Mouse (Mus musculus) embryonic facial prominence, embryonic 10.5 days (tissue): ENCODE data around the gene Abhd2. TPM values are rescaled to one million over a fixed set of nuclear protein-coding genes. Genes with fewer than 3 reads are reported as not detected.
A peak's percentile ranks its signal among the peaks of the same experiment; 100 is the strongest.

Source experiments
- DNase-seq: peaks from one replicate; pipeline ENCODE4 v3.0.0-alpha.2; 2017; ENCODE audit warnings: low spot score
- H3K27ac ChIP-seq: fragments of 300-500 bp; sonication (generic); replicated peaks from 2 replicates; pipeline ENCODE4 v1.5.1; 2016; ENCODE audit warnings: mild to moderate bottlenecking
- H3K27me3 ChIP-seq: fragments of 300-500 bp; sonication (generic); replicated peaks from 2 replicates; pipeline ENCODE4 v1.6.1; 2016; ENCODE audit warnings: low read depth, mild to moderate bottlenecking; ENCODE audit not compliant: poor library complexity, severe bottlenecking
- H3K36me3 ChIP-seq: fragments of 300-500 bp; sonication (generic); replicated peaks from 2 replicates; pipeline ENCODE4 v1.6.1; 2016; ENCODE audit warnings: mild to moderate bottlenecking, moderate library complexity
- H3K4me1 ChIP-seq: fragments of 300-500 bp; sonication (generic); 2 replicates; pipeline ENCODE4 v1.6.1; 2016
- H3K4me3 ChIP-seq: fragments of 300-500 bp; sonication (generic); 2 replicates; pipeline ENCODE4 v1.5.1; 2016; ENCODE audit warnings: mild to moderate bottlenecking, moderate library complexity
- H3K9me3 ChIP-seq: fragments of 300-500 bp; sonication (generic); 2 replicates; pipeline ENCODE4 v1.6.1; 2016; ENCODE audit warnings: mild to moderate bottlenecking
- WGBS: fragments of 180-500 bp; shearing (Covaris S2); methylation state at CpG from one replicate; pipeline ENCODE4 v1.1.7; 2016; 5-methylcytosine and 5-hydroxymethylcytosine counted together
- polyA plus RNA-seq: library from polyadenylated mRNA; unstranded; fragments of >200 nt; fragmentation: Nextera tagmentation; extraction: Ambion mirVana; gene quantifications from 2 replicates; pipeline ENCODE4 v1.2.1, GENCODE M21; 2016

The Abhd2 gene
- polyA plus RNA-seq, 1 experiment from 2014 or later, result 8.7 TPM

GRCm38 (mm10) chr7:79302145-79302544, 29.1 kb downstream of the Abhd2 start:
- WGBS, result 89% methylated on average over 6 of the region's 6 CpGs
- Histone ChIP-seq H3K36me3 (peaks cover 45% of the 10 kb centered on the region), H3K4me3 (no peak overlapping the region), H3K27ac (no peak overlapping the region), H3K4me1 (peaks cover 42% of the 10 kb centered on the region), H3K9me3 (no peaks in the 10 kb centered on the region), H3K27me3 (no peaks in the 10 kb centered on the region)
- DNase-seq, result no peak

- Histone ChIP-seq H3K27ac (no peak overlapping the region), H3K4me3 (no peak overlapping the region), H3K9me3 (no peaks in the 10 kb centered on the region), H3K4me1 (peaks cover 42% of the 10 kb centered on the region), H3K36me3 (peaks cover 41% of the 10 kb centered on the region), H3K27me3 (no peaks in the 10 kb centered on the region)
- DNase-seq, result no peak
- 93% methylated on average over 2 of the region's 2 CpGs for WGBS
These were observed 29.6 kb downstream of the Abhd2 start for GRCm38 (mm10) chr7:79302586-79302985.

GRCm38 (mm10) chr7:79303183-79303761, 30.3 kb downstream of the Abhd2 start:
- Histone ChIP-seq H3K9me3 (no peaks in the 10 kb centered on the region), H3K4me3 (no peak overlapping the region), H3K4me1 (peaks cover 42% of the 10 kb centered on the region), H3K27ac (no peak overlapping the region), H3K36me3 (peaks cover 34% of the 10 kb centered on the region), H3K27me3 (no peaks in the 10 kb centered on the region)
- WGBS, result 76% methylated on average over 6 of the region's 6 CpGs
- no peak for DNase-seq

GRCm38 (mm10) chr7:79308455-79309030, 35.5 kb downstream of the Abhd2 start:
- no peak overlapping the region for H3K4me3 ChIP-seq
- H3K4me1 ChIP-seq, result peaks cover 52% of the 10 kb centered on the region
- 77% methylated on average over 8 of the region's 8 CpGs for WGBS
- H3K36me3 ChIP-seq, result peaks cover 13% of the 10 kb centered on the region
- H3K27ac ChIP-seq, result no peak overlapping the region
- H3K9me3 ChIP-seq, result no peaks in the 10 kb centered on the region
- H3K27me3 ChIP-seq, result no peaks in the 10 kb centered on the region
- DNase-seq, result no peak

- no peaks in the 10 kb centered on the region for H3K27me3 ChIP-seq
- H3K4me1 ChIP-seq, result peaks cover 59% of the 10 kb centered on the region
- DNase-seq, result peak; percentile 27
- WGBS, result 55% methylated on average over 19 of the region's 19 CpGs
- H3K27ac ChIP-seq, result peak overlapping the region; percentile 69
- no peaks in the 10 kb centered on the region for H3K9me3 ChIP-seq
- H3K4me3 ChIP-seq, result peak overlapping the region; percentile 21; the same call in 1 of the 2 replicates
- peaks cover 7% of the 10 kb centered on the region for H3K36me3 ChIP-seq
These were observed 36.5 kb downstream of the Abhd2 start for GRCm38 (mm10) chr7:79309247-79310190.

GRCm38 (mm10) chr7:79310191-79310555, 37.2 kb downstream of the Abhd2 start:
- H3K27ac ChIP-seq, result peak overlapping the region; percentile 54; the same call in 1 of the 2 replicates
- no peaks in the 10 kb centered on the region for H3K27me3 ChIP-seq
- 45% methylated on average over 1 of the region's 1 CpGs for WGBS
- no peak overlapping the region for H3K4me3 ChIP-seq
- no peaks in the 10 kb centered on the region for H3K9me3 ChIP-seq
- peaks cover under 1% of the 10 kb centered on the region; the same call in 1 of the 2 replicates for H3K36me3 ChIP-seq
- H3K4me1 ChIP-seq, result peaks cover 66% of the 10 kb centered on the region
- no peak for DNase-seq

- Histone ChIP-seq H3K4me1 (peaks cover 79% of the 10 kb centered on the region), H3K27ac (0 out of 2 replicates have a peak overlapping the region, but pooled peaks have one; percentile 44), H3K27me3 (no peaks in the 10 kb centered on the region), H3K9me3 (no peaks in the 10 kb centered on the region), H3K36me3 (no peaks in the 10 kb centered on the region; the same call in 1 of the 2 replicates), H3K4me3 (no peak overlapping the region)
- WGBS, result 89% methylated on average over 5 of the region's 5 CpGs
- DNase-seq, result no peak
These were observed 38.5 kb downstream of the Abhd2 start for GRCm38 (mm10) chr7:79311420-79311988.

GRCm38 (mm10) chr7:79312246-79312645, 39.2 kb downstream of the Abhd2 start:
- Histone ChIP-seq H3K36me3 (no peaks in the 10 kb centered on the region), H3K27me3 (no peaks in the 10 kb centered on the region), H3K4me1 (peaks cover 87% of the 10 kb centered on the region), H3K9me3 (no peaks in the 10 kb centered on the region), H3K4me3 (no peak overlapping the region), H3K27ac (peak overlapping the region; percentile 78)
- WGBS, result 58% methylated on average over 8 of the region's 8 CpGs
- DNase-seq, result no peak

- H3K36me3 ChIP-seq, result no peaks in the 10 kb centered on the region
- 61% methylated on average over 12 of the region's 12 CpGs for WGBS
- peak; percentile 21 for DNase-seq
- H3K27me3 ChIP-seq, result no peaks in the 10 kb centered on the region
- no peak overlapping the region for H3K4me3 ChIP-seq
- no peaks in the 10 kb centered on the region for H3K9me3 ChIP-seq
- peak overlapping the region; percentile 66; the same call in 1 of the 2 replicates for H3K27ac ChIP-seq
- peaks cover 97% of the 10 kb centered on the region for H3K4me1 ChIP-seq
These were observed 40.6 kb downstream of the Abhd2 start for GRCm38 (mm10) chr7:79313519-79314059.

GRCm38 (mm10) chr7:79314517-79314916, 41.5 kb downstream of the Abhd2 start:
- peak overlapping the region; percentile 66 for H3K27ac ChIP-seq
- 55% methylated on average over 5 of the region's 5 CpGs for WGBS
- H3K36me3 ChIP-seq, result no peaks in the 10 kb centered on the region
- peaks cover 89% of the 10 kb centered on the region for H3K4me1 ChIP-seq
- H3K27me3 ChIP-seq, result no peaks in the 10 kb centered on the region
- no peak overlapping the region for H3K4me3 ChIP-seq
- DNase-seq, result no peak
- H3K9me3 ChIP-seq, result no peaks in the 10 kb centered on the region

GRCm38 (mm10) chr7:79315149-79315548, 42.1 kb downstream of the Abhd2 start:
- Histone ChIP-seq H3K4me1 (peaks cover 83% of the 10 kb centered on the region), H3K36me3 (no peaks in the 10 kb centered on the region), H3K27me3 (no peaks in the 10 kb centered on the region), H3K27ac (peak overlapping the region; percentile 66; the same call in 1 of the 2 replicates), H3K4me3 (no peak overlapping the region), H3K9me3 (no peaks in the 10 kb centered on the region)
- DNase-seq, result no peak
- WGBS, result 71% methylated on average over 8 of the region's 8 CpGs

GRCm38 (mm10) chr7:79316069-79316695, 43.2 kb downstream of the Abhd2 start:
- no peaks in the 10 kb centered on the region for H3K9me3 ChIP-seq
- H3K27ac ChIP-seq, result peak overlapping the region; percentile 66
- H3K4me3 ChIP-seq, result no peak overlapping the region
- H3K36me3 ChIP-seq, result no peaks in the 10 kb centered on the region
- DNase-seq, result peak; percentile 39
- peaks cover 73% of the 10 kb centered on the region for H3K4me1 ChIP-seq
- no peaks in the 10 kb centered on the region for H3K27me3 ChIP-seq
- 24% methylated on average over 10 of the region's 10 CpGs for WGBS
